Mouse (Mus musculus) lung, adult 2 months (tissue): Measurements from ENCODE around the gene Ubc.

Source experiments
- CTCF ChIP-seq: fragments of 200-500 bp; IDR thresholded peaks from 2 replicates; pipeline ENCODE4 v1.5.1; 2011; ENCODE audit warnings: mild to moderate bottlenecking, low read length, control low read depth; ENCODE audit not compliant: insufficient read depth
- POLR2A ChIP-seq: fragments of 200-500 bp; IDR thresholded peaks from 2 replicates; pipeline ENCODE4 v1.6.1; 2011; ENCODE audit warnings: low read depth, mild to moderate bottlenecking, control low read depth, low read length, borderline replicate concordance; ENCODE audit errors: extremely low read depth

DNA sequence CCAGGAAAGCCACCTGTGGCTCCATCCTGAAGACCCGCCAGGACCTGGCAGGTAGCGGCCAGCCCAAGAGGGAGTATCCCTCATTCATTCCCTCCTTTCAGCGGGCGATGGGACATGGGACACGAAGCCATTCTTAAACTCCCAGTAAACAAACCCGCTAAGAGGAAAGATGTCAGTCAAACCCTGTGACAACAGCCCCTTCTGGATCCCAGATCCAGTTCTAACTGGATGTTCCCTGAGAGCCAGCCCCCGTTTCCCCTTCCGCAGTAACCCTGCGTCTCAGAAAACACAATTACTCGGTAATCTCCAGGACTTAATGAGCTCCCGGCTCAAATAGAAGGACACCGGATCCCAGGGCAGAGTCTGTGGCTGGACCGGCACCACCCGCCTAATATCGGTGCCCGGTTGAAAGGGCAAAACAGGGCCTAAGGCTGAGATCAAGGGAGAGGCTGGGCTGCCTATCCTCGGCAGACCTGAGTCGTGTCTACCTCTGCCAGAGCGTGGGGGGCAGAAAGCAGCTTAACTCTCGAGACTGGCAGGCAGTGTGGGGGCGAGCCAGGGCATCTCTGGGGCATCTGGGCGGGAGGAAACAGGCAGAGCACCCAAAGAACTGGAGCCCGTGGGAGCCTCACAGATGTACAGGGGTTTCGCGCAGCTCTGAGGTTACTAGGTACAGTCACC lies 50.0 kb downstream of the Ubc start:
- TF ChIP-seq POLR2A (no peak), CTCF (no peak)
